Mouse (Mus musculus): ENCODE measurements around the gene Card14.
A peak's percentile ranks its signal among the peaks of the same experiment; 100 is the strongest.

DNA sequence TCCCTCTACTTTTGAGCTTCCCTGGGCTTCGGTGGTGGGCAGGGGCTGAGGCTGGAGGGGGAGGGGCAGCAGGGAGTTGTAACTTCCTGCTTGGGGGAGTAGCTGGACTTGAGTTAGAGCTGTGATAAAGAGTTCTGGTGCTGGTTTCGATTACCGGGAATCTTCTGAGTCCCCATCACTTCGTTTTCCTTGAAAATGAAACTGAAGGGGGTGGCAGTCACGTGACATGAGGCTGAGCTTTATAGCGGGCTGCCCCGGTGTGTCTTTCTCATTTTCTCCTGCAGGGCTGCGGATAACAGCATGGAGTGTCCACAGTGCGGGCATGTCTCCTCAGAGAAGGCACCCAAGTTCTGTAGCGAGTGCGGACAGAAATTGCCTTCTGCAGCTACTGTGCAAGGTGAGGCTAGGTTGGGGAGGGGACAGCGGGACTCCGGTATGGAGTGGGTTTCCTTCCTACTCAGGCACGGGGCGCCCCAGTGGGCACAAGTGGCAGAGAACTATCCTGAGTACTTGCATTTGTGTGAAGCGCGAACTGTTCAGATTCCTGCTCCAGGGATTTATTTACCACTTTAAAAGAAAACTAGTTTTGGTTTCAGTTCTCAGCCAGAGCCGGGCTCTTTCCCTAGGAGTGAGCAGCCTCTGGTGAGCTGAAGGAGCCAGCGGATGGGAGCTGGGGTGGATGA, 85.4 kb downstream of the Card14 start, which contains the start of gene Rnf213:
- no peak for TF ChIP-seq ZNF384 (IDR thresholded peaks at IDR 0.05; ENCODE audit: low read depth, low read length)
- TF ChIP-seq POLR2AphosphoS2 (IDR thresholded peaks at IDR 0.05; ENCODE audit: low read depth, low read length) = no peak
- peak in 1 of 2 experiments; percentile 20; a peak in 2 of 4 replicates for TF ChIP-seq CTCF (conservative IDR thresholded peaks at IDR 0.05 in 1 of 2, IDR thresholded peaks at IDR 0.05 in 1 of 2; ENCODE audit: low read depth in 2 of 2, low read length in 2 of 2)
- TF ChIP-seq EP300 (IDR thresholded peaks at IDR 0.05; ENCODE audit: low read length) = no peak

Measured in CH12.LX (cell line).